Mouse (Mus musculus) lung, postnatal 36 days (tissue): Measurements from ENCODE around the gene Endov.
A peak's percentile ranks its signal among the peaks of the same experiment; 100 is the strongest.

Experiments used
- DNase-seq: peaks from one replicate; pipeline ENCODE4 v3.0.0; 2022; ENCODE audit warnings: mixed read lengths

Gene Endov

DNA sequence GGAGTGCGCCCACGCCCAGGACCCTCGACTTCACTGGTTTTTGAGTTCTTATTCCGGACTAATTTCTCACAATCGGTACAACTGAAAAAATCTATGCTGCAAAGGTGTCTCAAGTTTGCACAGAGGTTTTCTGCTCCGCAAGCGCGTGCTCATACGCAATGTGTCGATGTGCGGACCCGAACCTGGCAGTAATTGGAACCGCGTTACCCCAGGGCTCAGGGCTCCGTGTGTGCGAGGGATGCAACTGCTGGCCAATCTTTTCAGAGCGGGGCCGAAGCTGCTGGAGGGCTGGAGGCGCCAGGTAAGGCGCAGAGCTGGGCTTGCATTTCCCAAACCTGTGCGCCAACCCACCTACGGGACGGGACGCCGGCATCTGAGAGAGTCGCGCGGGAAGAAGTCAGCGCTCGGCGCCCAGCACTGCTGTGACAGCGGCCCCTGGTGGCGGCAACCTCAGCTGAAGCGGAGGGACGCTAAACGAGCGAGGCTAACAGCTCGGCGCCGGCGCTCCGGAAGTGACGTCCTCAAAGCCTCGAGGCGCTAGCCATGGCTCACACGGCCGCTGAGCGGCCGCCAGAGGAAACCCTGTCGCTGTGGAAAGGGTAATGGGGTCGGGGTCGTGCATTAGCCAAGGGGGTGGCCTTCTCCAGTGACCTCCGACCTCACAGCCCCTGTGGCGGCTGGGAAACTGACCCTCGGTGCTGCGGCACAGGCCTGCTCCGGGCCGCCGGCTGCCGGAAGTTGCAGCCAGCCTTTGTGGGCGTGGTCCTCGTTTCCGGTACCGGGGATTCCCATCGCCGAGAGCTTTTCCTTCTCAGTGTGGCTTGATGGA lies at the start of gene Endov:
Endov (plus strand) TSS at position 487 of the 829 bp plus-strand sequence.
- DNase-seq = peak; percentile 99

DNA sequence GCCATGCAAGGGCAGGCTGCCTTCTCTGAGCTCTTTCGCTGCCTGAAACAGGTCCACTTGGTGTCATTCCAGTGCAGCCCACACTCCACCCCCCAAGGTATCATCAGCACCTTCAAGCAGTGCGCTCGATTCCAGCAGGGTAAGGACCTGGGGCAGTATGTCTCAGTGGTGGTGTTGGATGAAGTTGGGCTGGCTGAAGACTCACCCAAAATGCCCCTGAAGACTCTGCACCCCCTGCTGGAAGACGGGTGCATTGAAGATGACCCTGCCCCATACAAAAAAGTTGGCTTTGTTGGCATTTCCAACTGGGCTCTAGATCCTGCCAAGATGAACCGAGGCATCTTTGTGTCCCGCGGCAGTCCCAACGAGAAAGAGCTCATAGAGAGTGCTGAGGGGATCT lies 48.9 kb upstream of the Endov start:
- DNase-seq = no peak

- no peak for DNase-seq
Measured at GRCm38 (mm10) chr11:119443442-119443841, 47.7 kb upstream of the Endov start.

- peak; percentile 37 for DNase-seq
Measured at GRCm38 (mm10) chr11:119456097-119456496, 35.0 kb upstream of the Endov start.

- no peak for DNase-seq
Measured at GRCm38 (mm10) chr11:119477876-119478275, 13.3 kb upstream of the Endov start.

DNA sequence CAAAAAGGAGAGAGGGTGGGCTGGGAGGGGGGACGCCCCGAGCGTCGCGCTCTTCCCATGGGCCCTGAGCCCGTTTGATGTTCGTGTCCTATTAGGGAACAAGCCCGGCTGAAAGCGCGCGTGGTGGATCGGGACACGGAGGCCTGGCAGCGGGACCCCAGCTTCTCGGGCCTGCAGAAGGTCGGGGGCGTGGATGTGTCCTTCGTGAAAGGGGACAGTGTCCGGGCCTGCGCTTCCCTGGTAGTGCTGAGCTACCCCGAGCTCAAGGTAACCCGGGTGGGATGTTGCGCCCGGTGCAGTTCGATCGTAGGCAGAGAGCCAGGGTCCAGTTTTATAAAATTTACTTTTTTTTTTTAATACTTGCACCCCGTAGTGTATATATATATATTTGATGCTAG lies 542 bp downstream of the Endov start:
- no peak for DNase-seq

GRCm38 (mm10) chr11:119492830-119493229 lies 1.7 kb downstream of the Endov start:
- no peak for DNase-seq

DNA sequence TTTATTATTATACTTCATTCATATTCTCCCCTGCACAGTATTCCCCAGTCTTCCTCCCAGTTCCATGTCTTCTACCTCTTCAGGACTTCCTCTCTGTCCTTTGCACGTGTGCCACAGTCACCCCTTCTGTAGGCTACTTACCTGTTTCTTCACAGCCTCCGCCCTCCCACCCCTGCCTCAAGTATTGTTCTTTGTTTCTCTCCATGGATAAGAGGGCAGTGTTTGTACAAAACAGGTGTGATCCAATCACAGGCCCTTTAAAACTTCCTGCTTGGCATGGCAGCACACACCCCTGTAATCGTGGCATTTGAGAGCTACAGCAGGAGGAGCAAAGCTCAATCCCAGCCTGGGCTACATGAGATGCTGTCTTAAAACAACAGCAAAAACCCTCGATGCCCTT lies 2.4 kb downstream of the Endov start:
- peak; percentile 59 for DNase-seq

GRCm38 (mm10) chr11:119496147-119496546 lies 5.0 kb downstream of the Endov start:
- DNase-seq = no peak

- no peak for DNase-seq
Measured at GRCm38 (mm10) chr11:119497451-119497850, 6.3 kb downstream of the Endov start.

- DNase-seq = no peak
Measured at GRCm38 (mm10) chr11:119499297-119499696, 8.2 kb downstream of the Endov start.

- no peak for DNase-seq
Measured at GRCm38 (mm10) chr11:119500011-119500410, 8.9 kb downstream of the Endov start.

- peak; percentile 79 for DNase-seq
Measured at GRCm38 (mm10) chr11:119503675-119504074, 12.5 kb downstream of the Endov start.

DNA sequence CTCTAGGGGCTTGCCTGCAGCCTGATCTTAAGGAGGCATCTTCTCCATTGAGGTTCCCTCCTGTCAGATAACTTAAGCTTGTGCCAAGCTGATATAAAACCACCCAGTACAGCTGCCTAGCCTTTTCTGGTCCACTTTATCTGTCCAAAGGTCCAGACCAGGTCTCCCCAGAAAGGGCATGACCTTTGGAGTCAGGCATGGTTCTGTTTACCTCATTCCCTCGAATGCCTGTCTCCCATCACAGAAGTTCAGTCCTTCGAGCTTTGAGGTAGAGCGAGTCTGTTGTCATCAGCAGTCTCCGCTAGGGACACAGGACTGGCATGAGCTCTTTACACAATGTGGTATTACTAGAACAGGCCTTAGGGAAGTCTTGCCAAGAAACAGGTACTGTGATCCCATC lies 15.2 kb downstream of the Endov start:
- no peak for DNase-seq

DNA sequence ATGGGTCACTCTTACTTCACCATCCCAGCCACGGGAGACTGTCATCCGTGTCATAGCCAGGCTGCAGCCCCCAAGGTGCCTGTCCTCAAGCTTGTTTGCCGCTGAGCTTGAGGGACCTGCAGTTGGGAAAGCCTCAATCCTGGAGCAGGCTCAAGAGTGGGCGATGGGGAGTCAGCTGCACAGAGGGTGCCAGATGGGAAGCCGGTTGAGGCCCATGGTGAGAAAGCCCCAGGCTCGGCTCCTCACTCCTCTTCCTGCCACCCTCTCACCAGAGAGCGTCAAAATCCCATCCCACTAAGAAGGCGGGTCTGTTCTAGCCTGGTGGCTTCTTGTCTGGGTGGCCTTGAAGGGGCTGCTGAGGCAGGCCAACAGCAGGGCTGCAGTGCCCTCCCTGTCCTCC lies 16.6 kb downstream of the Endov start:
- DNase-seq = no peak

GRCm38 (mm10) chr11:119509165-119509776 lies 18.1 kb downstream of the Endov start:
- no peak for DNase-seq

DNA sequence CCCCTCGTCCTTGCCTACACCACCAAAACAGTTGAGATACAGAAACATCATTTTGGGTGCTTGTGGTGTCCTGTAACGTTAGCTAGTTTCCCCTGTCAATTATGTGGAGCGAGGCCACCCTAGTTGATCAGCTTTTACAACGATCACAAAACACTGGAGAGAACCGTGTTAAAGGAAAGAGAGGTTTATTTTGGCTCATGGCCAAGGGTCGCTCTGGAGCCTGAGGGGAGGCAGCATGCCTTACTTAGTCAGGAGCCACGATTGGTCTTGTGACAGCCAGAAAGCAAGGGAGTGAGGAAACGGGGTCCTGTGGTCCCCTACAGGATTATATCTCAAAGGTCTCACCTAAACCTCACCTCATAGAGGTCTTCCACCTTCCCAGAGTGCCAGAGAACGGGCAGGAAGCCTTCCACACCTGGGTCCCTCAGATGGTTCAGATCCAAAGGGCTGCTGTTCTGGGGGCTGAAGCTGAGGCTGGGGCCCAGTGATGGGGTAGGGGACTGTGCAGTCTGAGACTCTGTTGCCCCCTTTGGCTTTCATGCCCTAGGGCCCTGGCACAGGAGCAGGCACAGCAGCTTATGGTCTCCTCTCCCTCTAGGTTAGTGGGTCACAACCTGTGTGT lies 22.0 kb downstream of the Endov start:
- no peak for DNase-seq

GRCm38 (mm10) chr11:119514108-119514860 lies 23.1 kb downstream of the Endov start:
- no peak for DNase-seq

DNA sequence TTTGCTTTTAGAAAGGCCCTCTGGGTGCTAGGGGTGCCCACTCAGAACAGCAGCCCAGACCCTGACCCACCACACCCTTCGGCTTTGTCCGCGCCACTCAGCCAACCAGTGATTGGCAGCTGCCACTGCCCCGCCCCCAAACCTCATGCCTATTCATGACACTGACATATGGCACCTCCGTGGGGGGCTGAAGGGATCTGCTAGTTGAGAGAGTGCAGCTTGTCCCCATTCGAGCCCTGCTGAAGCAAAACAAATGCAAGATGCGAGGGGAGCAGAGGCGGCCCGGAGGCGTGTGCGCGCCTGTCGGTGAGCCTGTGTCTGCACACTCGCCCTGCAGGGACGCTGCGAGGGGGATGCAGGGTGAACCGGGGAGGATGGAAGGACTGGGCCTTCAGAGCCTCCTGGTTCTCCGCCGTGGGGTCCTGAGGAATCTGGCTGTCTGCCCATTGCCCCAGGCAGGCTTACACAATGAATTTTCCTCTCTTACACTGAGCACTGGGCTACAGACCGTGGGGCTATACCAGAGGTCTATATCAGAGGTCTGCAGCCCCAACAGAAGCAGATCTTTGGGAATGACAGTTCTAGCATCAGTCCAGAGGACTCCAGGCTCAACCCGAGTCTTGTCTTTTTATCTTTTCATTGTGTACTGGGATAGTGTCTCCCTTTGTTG lies 24.0 kb downstream of the Endov start:
- no peak for DNase-seq

GRCm38 (mm10) chr11:119515823-119516676 lies 24.9 kb downstream of the Endov start:
- DNase-seq = no peak

- no peak for DNase-seq
Measured at GRCm38 (mm10) chr11:119516677-119517361, 25.7 kb downstream of the Endov start.
